Mouse (Mus musculus) CH12.LX (cell line): ENCODE results near the gene Mdh2. TPM values are rescaled to one million over a fixed set of nuclear protein-coding genes. Genes with fewer than 3 reads are reported as not detected.
A peak's percentile ranks its signal among the peaks of the same experiment; 100 is the strongest.

ENCODE experiments used
- DNase-seq: peaks from one replicate; pipeline ENCODE4 v3.0.0-alpha.2; 2013; ENCODE audit errors: extremely low read depth
- H3K27ac ChIP-seq: 2 replicates; pipeline ENCODE4 v1.5.1; 2012; ENCODE audit warnings: low read depth, mild to moderate bottlenecking, control low read depth, moderate library complexity; ENCODE audit not compliant: insufficient read depth
- H3K27me3 ChIP-seq: replicated peaks from 2 replicates; pipeline ENCODE3; 2012; ENCODE audit warnings: inconsistent platforms
- H3K36me3 ChIP-seq, 2 experiments: replicated peaks in 1 of 2; 2 replicates each; pipeline versions ENCODE3 to v1.6.1; 2012; ENCODE audit warnings: inconsistent platforms in 1 of 2, low read length in 1 of 2, mild to moderate bottlenecking in 1 of 2, mixed read lengths in 1 of 2, moderate library complexity in 1 of 2; ENCODE audit not compliant: control insufficient read depth in 1 of 2, insufficient read depth in 1 of 2
- H3K4me1 ChIP-seq, 2 experiments: 2 replicates each; pipeline ENCODE4 v1.6.1; 2012; ENCODE audit warnings: inconsistent platforms in 1 of 2, moderate library complexity in 1 of 2; ENCODE audit not compliant: insufficient read depth in 2 of 2, control insufficient read depth in 1 of 2
- H3K4me2 ChIP-seq: 2 replicates; pipeline ENCODE4 v1.6.1; 2012; ENCODE audit warnings: low read depth, mild to moderate bottlenecking, control low read depth; ENCODE audit not compliant: poor library complexity, insufficient read depth, severe bottlenecking
- H3K4me3 ChIP-seq, 3 experiments: fragments of 150-350 bp in 1 of 3; sonication (generic) in 1 of 3; replicated peaks in 1 of 3; 2 replicates each; pipeline versions ENCODE3 to v1.5.1; 2011 to 2012; ENCODE audit warnings: low read depth in 2 of 3, low read length in 2 of 3, mild to moderate bottlenecking in 2 of 3, moderate library complexity in 2 of 3, control low read depth in 1 of 3, improper control_type of control experiment in 1 of 3, inconsistent platforms in 1 of 3, mixed read lengths in 1 of 3; ENCODE audit not compliant: poor library complexity in 1 of 3
- H3K79me2 ChIP-seq: replicated peaks from 2 replicates; pipeline ENCODE4 v1.6.1; 2012; ENCODE audit warnings: mild to moderate bottlenecking, moderate library complexity; ENCODE audit not compliant: control insufficient read depth, poor library complexity, insufficient read depth, severe bottlenecking; ENCODE audit errors: extremely low read depth
- H3K9ac ChIP-seq: 2 replicates; pipeline ENCODE4 v1.6.1; 2012; ENCODE audit warnings: low read depth, mild to moderate bottlenecking, control low read depth, moderate library complexity; ENCODE audit not compliant: insufficient read depth
- H3K9me3 ChIP-seq: replicated peaks from 2 replicates; pipeline ENCODE3; 2012; ENCODE audit warnings: low read length, inconsistent platforms, mixed read lengths
- CHD1 ChIP-seq: IDR thresholded peaks from 2 replicates; pipeline ENCODE4 v1.6.1; 2012; ENCODE audit warnings: low read depth, low read length, improper control_type of control experiment, inconsistent platforms
- CTCF ChIP-seq, 2 experiments: IDR thresholded peaks in 1 of 2; conservative IDR thresholded peaks in 1 of 2; 2 replicates each; pipeline ENCODE4 v1.5.1; 2011 to 2012; ENCODE audit warnings: low read depth in 2 of 2, low read length in 2 of 2, improper control_type of control experiment in 1 of 2, inconsistent platforms in 1 of 2, mild to moderate bottlenecking in 1 of 2, moderate library complexity in 1 of 2
- ELF1 ChIP-seq: IDR thresholded peaks from 2 replicates; pipeline ENCODE4 v1.6.1; 2014; ENCODE audit warnings: low read depth, mild to moderate bottlenecking, inconsistent platforms, low read length, improper control_type of control experiment
- ETS1 ChIP-seq: conservative IDR thresholded peaks from 2 replicates; pipeline ENCODE4 v1.6.1; 2012; ENCODE audit warnings: low read depth, mild to moderate bottlenecking, inconsistent platforms, low read length, improper control_type of control experiment, moderate library complexity
- HCFC1 ChIP-seq: IDR thresholded peaks from 2 replicates; pipeline ENCODE4 v1.6.1; 2012; ENCODE audit warnings: low read depth, mild to moderate bottlenecking, inconsistent platforms, low read length, improper control_type of control experiment
- IRF4 ChIP-seq: IDR thresholded peaks from 2 replicates; pipeline ENCODE4 v1.6.1; 2014; ENCODE audit warnings: low read depth, mild to moderate bottlenecking, inconsistent platforms, low read length, improper control_type of control experiment
- JUN ChIP-seq: IDR thresholded peaks from 2 replicates; pipeline ENCODE4 v1.6.1; 2011; ENCODE audit warnings: low read depth, mild to moderate bottlenecking, low read length, improper control_type of control experiment, moderate library complexity; ENCODE audit not compliant: insufficient read depth
- JUND ChIP-seq: conservative IDR thresholded peaks from 2 replicates; pipeline ENCODE4 v1.6.1; 2011; ENCODE audit warnings: low read depth, low read length, improper control_type of control experiment
- MAFK ChIP-seq: IDR thresholded peaks from 2 replicates; pipeline ENCODE4 v1.6.1; 2011; ENCODE audit warnings: low read length, improper control_type of control experiment; ENCODE audit not compliant: insufficient replicate concordance
- MAX ChIP-seq: IDR thresholded peaks from 2 replicates; pipeline ENCODE4 v1.6.1; 2011; ENCODE audit warnings: low read length, improper control_type of control experiment
- MAZ ChIP-seq: IDR thresholded peaks from 2 replicates; pipeline ENCODE4 v1.6.1; 2012; ENCODE audit warnings: low read depth, mild to moderate bottlenecking, inconsistent platforms, low read length, improper control_type of control experiment, moderate library complexity
- MEF2A ChIP-seq: IDR thresholded peaks from 2 replicates; pipeline ENCODE4 v1.6.1; 2014; ENCODE audit warnings: low read depth, mild to moderate bottlenecking, inconsistent platforms, low read length, improper control_type of control experiment, borderline replicate concordance
- MXI1 ChIP-seq: IDR thresholded peaks from 2 replicates; pipeline ENCODE4 v1.6.1; 2011; ENCODE audit warnings: mild to moderate bottlenecking, low read depth, low read length, improper control_type of control experiment
- MYC ChIP-seq: IDR thresholded peaks from 2 replicates; pipeline ENCODE4 v1.6.1; 2011; ENCODE audit warnings: low read depth, mild to moderate bottlenecking, improper control_type of control experiment, low read length
- NELFE ChIP-seq: IDR thresholded peaks from 2 replicates; pipeline ENCODE4 v1.6.1; 2011; ENCODE audit warnings: low read depth, low read length, improper control_type of control experiment
- RCOR1 ChIP-seq: conservative IDR thresholded peaks from 2 replicates; pipeline ENCODE4 v1.6.1; 2012; ENCODE audit warnings: low read depth, mild to moderate bottlenecking, inconsistent platforms, low read length, improper control_type of control experiment
- SMC3 ChIP-seq: IDR thresholded peaks from 2 replicates; pipeline ENCODE4 v1.6.1; 2011; ENCODE audit warnings: low read depth, low read length, improper control_type of control experiment
- TBP ChIP-seq: conservative IDR thresholded peaks from 2 replicates; pipeline ENCODE4 v1.6.1; 2011; ENCODE audit warnings: low read depth, low read length, improper control_type of control experiment
- TCF12 ChIP-seq: IDR thresholded peaks from 2 replicates; pipeline ENCODE4 v1.6.1; 2014; ENCODE audit warnings: low read depth, mild to moderate bottlenecking, inconsistent platforms, low read length, improper control_type of control experiment
- USF1 ChIP-seq: IDR thresholded peaks from 2 replicates; pipeline ENCODE4 v1.6.1; 2014; ENCODE audit warnings: low read depth, mild to moderate bottlenecking, inconsistent platforms, low read length, improper control_type of control experiment
- USF2 ChIP-seq: conservative IDR thresholded peaks from 2 replicates; pipeline ENCODE4 v1.6.1; 2011; ENCODE audit warnings: low read depth, low read length, improper control_type of control experiment
- ZC3H11A ChIP-seq: IDR thresholded peaks from 2 replicates; pipeline ENCODE4 v1.6.1; 2012; ENCODE audit warnings: low read depth, mild to moderate bottlenecking, inconsistent platforms, low read length, improper control_type of control experiment
- ZMIZ1 ChIP-seq: IDR thresholded peaks from 2 replicates; pipeline ENCODE4 v1.6.1; 2012; ENCODE audit warnings: low read depth, mild to moderate bottlenecking, inconsistent platforms, low read length, improper control_type of control experiment
- ZNF384 ChIP-seq: IDR thresholded peaks from 2 replicates; pipeline ENCODE4 v1.6.1; 2012; ENCODE audit warnings: low read depth, low read length, improper control_type of control experiment, inconsistent platforms
- dilution Hi-C: fragments of 300-500 bp; cut with MboI; formaldehyde crosslinking; loops from 2 replicates; pipeline ENCODE4 v1.14.3; 2020; ENCODE audit warnings: low sequenced_read_pairs; ENCODE audit not compliant: extremely low pct_unique_long_range_greater_than_20kb, extremely low pct_ligation_motif_present
- in situ Hi-C: fragments of 300-500 bp; cut with MboI; formaldehyde crosslinking; loops from 3 replicates; pipeline ENCODE4 v1.14.3; 2019; ENCODE audit warnings: low sequenced_read_pairs, low pct_ligation_motif_present, low pct_unique_long_range_greater_than_20kb, mixed read lengths
- polyA plus RNA-seq: library from polyadenylated mRNA; unstranded; fragments of >175 nt; gene quantifications from 2 replicates; pipeline ENCODE4 v1.2.1, GENCODE M21; 2012; ENCODE audit warnings: low read depth; ENCODE audit not compliant: insufficient read length
- total RNA-seq, 2 experiments: library from RNA; depleted of rRNA; stranded (reverse); fragments of 300-350 nt in 1 of 2; fragments of >200 nt in 1 of 2; gene quantifications; 2 replicates each; pipeline ENCODE4 v1.2.3; 2012 to 2014

Mdh2 gene
- total and polyA plus RNA-seq, 3 experiments: 133 to 569 (median 152) TPM

DNA sequence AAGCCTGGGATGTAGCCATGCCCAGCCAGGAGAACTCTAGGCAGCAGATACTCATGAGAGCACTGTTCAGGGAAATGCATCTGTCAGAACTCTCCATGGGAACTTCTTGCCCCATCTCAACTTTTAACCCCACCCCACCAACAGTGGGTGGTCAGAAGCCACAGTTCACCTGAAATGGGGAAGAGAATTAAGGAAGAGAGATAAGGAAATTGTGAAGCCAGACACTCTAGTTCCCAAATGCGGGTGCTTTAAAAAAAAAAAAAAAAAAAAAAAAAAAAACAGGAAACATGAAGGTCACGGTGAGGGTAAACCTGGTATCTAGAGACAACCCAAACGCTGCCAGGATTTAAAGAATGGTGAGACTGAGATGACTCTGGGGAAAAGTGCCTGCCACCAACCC lies 5.8 kb upstream of the Mdh2 start:
- no peak overlapping the region for H3K27ac ChIP-seq
- no peaks in the 10 kb centered on the region for H3K27me3 ChIP-seq
- H3K9ac ChIP-seq: no peak overlapping the region
- in situ Hi-C loops (loop anchor here (10.0 kb wide), 1 partner anchor 238 kb away; no protein-coding TSS in a partner anchor), dilution Hi-C loops (no loop called here)
- TF ChIP-seq USF1 (no peak), JUND (no peak), CHD1 (no peak), ZMIZ1 (no peak), MAZ (no peak), IRF4 (no peak), ZNF384 (peak; percentile 75)
- no peaks in the 10 kb centered on the region for H3K9me3 ChIP-seq
- peaks cover 3 to 43% of the 10 kb centered on the region in 2 experiments; a peak in 2 of 4 replicates for H3K4me1 ChIP-seq
- H3K4me2 ChIP-seq: no peak overlapping the region
- no peaks in the 10 kb centered on the region for H3K36me3 ChIP-seq
- H3K4me3 ChIP-seq: no peak overlapping the region
- H3K79me2 ChIP-seq: no peaks in the 10 kb centered on the region; the same call in 1 of the 2 replicates
- DNase-seq: no peak

DNA sequence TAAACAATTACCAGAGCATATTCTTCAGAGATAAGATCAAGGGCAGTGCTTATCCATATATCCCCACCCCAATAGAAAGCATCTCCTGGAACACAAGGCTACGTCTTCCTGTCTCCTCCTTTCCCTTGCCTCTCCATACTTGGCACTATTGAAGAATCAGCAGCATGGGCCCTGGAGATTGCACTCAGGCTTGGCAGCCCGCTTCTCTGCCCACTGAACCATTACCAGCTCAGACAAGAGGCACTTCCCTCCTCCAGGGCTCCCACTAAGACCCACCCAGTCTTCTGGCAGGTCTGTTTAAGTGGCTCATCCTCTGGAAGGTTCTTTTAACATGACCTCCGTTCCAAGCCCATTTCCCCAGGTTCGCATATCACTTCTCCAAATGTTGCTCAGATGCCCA lies 1.7 kb upstream of the Mdh2 start:
- TF ChIP-seq ETS1: no peak
- TF ChIP-seq ZC3H11A: no peak
- no peak for TF ChIP-seq MAX
- no peak for TF ChIP-seq HCFC1
- no peak for TF ChIP-seq JUN
- no peak for TF ChIP-seq TCF12
- TF ChIP-seq MXI1: no peak
- TF ChIP-seq CHD1: no peak
- no peak for TF ChIP-seq MYC
- no peak for TF ChIP-seq SMC3
- no peak for TF ChIP-seq TBP
- TF ChIP-seq RCOR1: no peak
- no peak for TF ChIP-seq NELFE
- TF ChIP-seq CTCF (conservative IDR thresholded peaks at IDR 0.05 in 1 of 2, IDR thresholded peaks at IDR 0.05 in 1 of 2; ENCODE audit: low read depth in 2 of 2, low read length in 2 of 2): no peak
- no peak for TF ChIP-seq MAZ
- no peak for TF ChIP-seq MAFK
- TF ChIP-seq USF2: no peak
- no peak for TF ChIP-seq MEF2A
- TF ChIP-seq USF1: no peak
- no peak for TF ChIP-seq ELF1
- TF ChIP-seq, all 38 proteins: peak for 0
- dilution Hi-C loops: no loop called here
- Histone ChIP-seq H3K4me3 (no peak overlapping the region), H3K27ac (no peak overlapping the region), H3K36me3 (peaks cover 0 to 14% of the 10 kb centered on the region in 2 experiments), H3K4me1 (peaks cover 7 to 60% of the 10 kb centered on the region in 2 experiments), H3K79me2 (peaks cover 30% of the 10 kb centered on the region), H3K4me2 (no peak overlapping the region), H3K9ac (no peak overlapping the region), H3K27me3 (no peaks in the 10 kb centered on the region), H3K9me3 (no peaks in the 10 kb centered on the region)
- no peak for DNase-seq
- in situ Hi-C loops: loop anchor here (10.0 kb wide), 1 partner anchor 242 kb away; no protein-coding TSS in a partner anchor
